Mouse (Mus musculus) ES-Bruce4 (cell line): ENCODE measurements at regions not wholly inside any gene's neighbourhood (a gene's known extent, or its start where the extent isn't known, plus 50 kb on each side); places are given as distances from the start of the nearest gene placed in this dataset.

ENCODE experiments used
- CTCF ChIP-seq: IDR thresholded peaks from one replicate; pipeline ENCODE4 v1.8.1; 2011; ENCODE audit warnings: low read depth, low read length
- POLR2A ChIP-seq: IDR thresholded peaks from one replicate; pipeline ENCODE4 v1.8.1; 2011; ENCODE audit warnings: low read length; ENCODE audit not compliant: insufficient read depth

DNA sequence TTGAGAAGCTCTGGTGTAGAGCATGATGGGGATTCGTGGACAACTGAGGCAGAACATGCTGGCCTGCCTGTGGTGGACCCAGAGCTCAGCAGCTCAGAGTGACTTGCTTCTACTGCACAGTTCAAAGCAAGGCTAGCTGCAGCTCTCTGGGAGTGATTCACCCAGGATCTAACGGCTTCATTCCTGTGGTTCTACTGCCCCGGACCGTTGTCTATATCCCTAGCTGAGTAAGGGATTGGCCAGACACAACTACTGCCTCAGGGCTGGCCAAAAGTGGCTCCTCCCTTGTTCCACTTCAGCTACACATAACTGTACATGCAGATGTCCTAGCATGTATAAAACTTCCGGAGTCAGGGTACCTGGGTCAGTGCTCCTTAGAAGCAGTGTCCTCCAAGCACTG lies 361.7 kb downstream of the Mroh4 start:
- no peak for TF ChIP-seq POLR2A
- TF ChIP-seq CTCF: no peak
